Mouse (Mus musculus): ENCODE results near the gene Themis2. TPM values are rescaled to one million over a fixed set of nuclear protein-coding genes. Genes with fewer than 3 reads are reported as not detected.
A peak's percentile ranks its signal among the peaks of the same experiment; 100 is the strongest.
"Not testable (repeated sequence)": the region's sequence is repeated elsewhere in the genome, so short reads cannot be mapped to it uniquely, and the experiment has no call there.

Gene Themis2
- polyA plus RNA-seq, 1 experiment = 0.05 TPM

GRCm38 (mm10) chr4:132789731-132790130, 6.5 kb downstream of the Themis2 start:
- peaks cover 14% of the 10 kb centered on the region for H3K27me3 ChIP-seq (ENCODE audit: control insufficient read depth)
- no peaks in the 10 kb centered on the region; the same call in none of the 2 replicates for H3K4me1 ChIP-seq (ENCODE audit: control insufficient read depth)
- no peak overlapping the region for H3K4me3 ChIP-seq (replicated peaks)
- H3K9me3 ChIP-seq (ENCODE audit: control insufficient read depth, low read length) = no peaks in the 10 kb centered on the region
- no peak for TF ChIP-seq GATA1 (IDR thresholded peaks at IDR 0.05; ENCODE audit: low read length)
- no peaks in the 10 kb centered on the region for H3K36me3 ChIP-seq (ENCODE audit: control insufficient read depth)

GRCm38 (mm10) chr4:132785228-132785627, 11.0 kb downstream of the Themis2 start:
- H3K9me3 ChIP-seq (ENCODE audit: control insufficient read depth, low read length) = no peaks in the 10 kb centered on the region
- TF ChIP-seq GATA1 (IDR thresholded peaks at IDR 0.05; ENCODE audit: low read length) (no peak), TAL1 (IDR thresholded peaks at IDR 0.05; ENCODE audit: low read length) (no peak)

GRCm38 (mm10) chr4:132783732-132784131, 12.5 kb downstream of the Themis2 start:
- Histone ChIP-seq H3K4me1 (ENCODE audit: control insufficient read depth) (peaks cover 6% of the 10 kb centered on the region), H3K4me3 (replicated peaks) (no peak overlapping the region), H3K27me3 (ENCODE audit: control insufficient read depth) (no peaks in the 10 kb centered on the region), H3K9me3 (ENCODE audit: control insufficient read depth, low read length) (no peaks in the 10 kb centered on the region), H3K36me3 (ENCODE audit: control insufficient read depth) (peaks cover 24% of the 10 kb centered on the region)
- TF ChIP-seq GATA1 (IDR thresholded peaks at IDR 0.05; ENCODE audit: low read length) (no peak), TAL1 (IDR thresholded peaks at IDR 0.05; ENCODE audit: low read length) (no peak)

More at GRCm38 (mm10) chr4:132785228-132785627, 11.0 kb downstream of the Themis2 start:
- no peak overlapping the region for H3K4me3 ChIP-seq (replicated peaks)
- H3K36me3 ChIP-seq (ENCODE audit: control insufficient read depth) = peaks cover 9% of the 10 kb centered on the region
- no peaks in the 10 kb centered on the region for H3K27me3 ChIP-seq (ENCODE audit: control insufficient read depth)
- H3K4me1 ChIP-seq (ENCODE audit: control insufficient read depth) = peaks cover 6% of the 10 kb centered on the region

GRCm38 (mm10) chr4:132780288-132780687, 15.9 kb downstream of the Themis2 start:
- Histone ChIP-seq H3K27me3 (ENCODE audit: control insufficient read depth) (no peaks in the 10 kb centered on the region), H3K4me3 (replicated peaks) (no peak overlapping the region), H3K36me3 (ENCODE audit: control insufficient read depth) (peaks cover 58% of the 10 kb centered on the region), H3K4me1 (ENCODE audit: control insufficient read depth) (peaks cover 6% of the 10 kb centered on the region), H3K9me3 (ENCODE audit: control insufficient read depth, low read length) (no peaks in the 10 kb centered on the region)
- no peak for TF ChIP-seq GATA1 (IDR thresholded peaks at IDR 0.05; ENCODE audit: low read length)
- no peak for TF ChIP-seq TAL1 (IDR thresholded peaks at IDR 0.05; ENCODE audit: low read length)

- Histone ChIP-seq H3K27me3 (ENCODE audit: control insufficient read depth) (no peaks in the 10 kb centered on the region), H3K4me1 (ENCODE audit: control insufficient read depth) (peaks cover 1% of the 10 kb centered on the region; the same call in 1 of the 2 replicates), H3K36me3 (ENCODE audit: control insufficient read depth) (peaks cover 74% of the 10 kb centered on the region), H3K4me3 (replicated peaks) (no peak overlapping the region), H3K9me3 (ENCODE audit: control insufficient read depth, low read length) (no peaks in the 10 kb centered on the region)
- TF ChIP-seq TAL1 (IDR thresholded peaks at IDR 0.05; ENCODE audit: low read length) (no peak), GATA1 (IDR thresholded peaks at IDR 0.05; ENCODE audit: low read length) (no peak)
Observed at GRCm38 (mm10) chr4:132778562-132779201, 17.5 kb downstream of the Themis2 start.

- Histone ChIP-seq H3K36me3 (ENCODE audit: control insufficient read depth) (peaks cover 93% of the 10 kb centered on the region), H3K9me3 (ENCODE audit: control insufficient read depth, low read length) (no peaks in the 10 kb centered on the region), H3K4me3 (replicated peaks) (no peak overlapping the region), H3K4me1 (ENCODE audit: control insufficient read depth) (no peaks in the 10 kb centered on the region), H3K27me3 (ENCODE audit: control insufficient read depth) (no peaks in the 10 kb centered on the region)
- no peak for TF ChIP-seq GATA1 (IDR thresholded peaks at IDR 0.05; ENCODE audit: low read length)
- TF ChIP-seq TAL1 (IDR thresholded peaks at IDR 0.05; ENCODE audit: low read length) = no peak
Observed at GRCm38 (mm10) chr4:132776764-132777163, 19.4 kb downstream of the Themis2 start.

- peaks cover 100% of the 10 kb centered on the region for H3K36me3 ChIP-seq (ENCODE audit: control insufficient read depth)
- H3K9me3 ChIP-seq (ENCODE audit: control insufficient read depth, low read length) = no peaks in the 10 kb centered on the region
- no peak overlapping the region for H3K4me3 ChIP-seq (replicated peaks)
- no peaks in the 10 kb centered on the region for H3K27me3 ChIP-seq (ENCODE audit: control insufficient read depth)
- H3K4me1 ChIP-seq (ENCODE audit: control insufficient read depth) = peaks cover 9% of the 10 kb centered on the region
- TF ChIP-seq GATA1 (IDR thresholded peaks at IDR 0.05; ENCODE audit: low read length) (no peak), TAL1 (IDR thresholded peaks at IDR 0.05; ENCODE audit: low read length) (no peak)
Observed at GRCm38 (mm10) chr4:132774905-132775304, 21.3 kb downstream of the Themis2 start.

GRCm38 (mm10) chr4:132771776-132772175, 24.4 kb downstream of the Themis2 start:
- TF ChIP-seq GATA1 (IDR thresholded peaks at IDR 0.05; ENCODE audit: low read length) (no peak), TAL1 (IDR thresholded peaks at IDR 0.05; ENCODE audit: low read length) (no peak)
- peaks cover 81% of the 10 kb centered on the region for H3K36me3 ChIP-seq (ENCODE audit: control insufficient read depth)
- no peaks in the 10 kb centered on the region for H3K9me3 ChIP-seq (ENCODE audit: control insufficient read depth, low read length)
- H3K27me3 ChIP-seq (ENCODE audit: control insufficient read depth) = no peaks in the 10 kb centered on the region
- H3K4me1 ChIP-seq (ENCODE audit: control insufficient read depth) = peaks cover 30% of the 10 kb centered on the region
- H3K4me3 ChIP-seq (replicated peaks) = no peak overlapping the region

- Histone ChIP-seq H3K4me3 (replicated peaks) (peak within 1 kb of the TSS; percentile 73), H3K4me1 (ENCODE audit: control insufficient read depth) (peaks cover 30% of the 10 kb centered on the region), H3K9me3 (ENCODE audit: control insufficient read depth, low read length) (no peaks in the 10 kb centered on the region), H3K36me3 (ENCODE audit: control insufficient read depth) (peaks cover 45% of the 10 kb centered on the region), H3K27me3 (ENCODE audit: control insufficient read depth) (no peaks in the 10 kb centered on the region)
- TF ChIP-seq TAL1 (IDR thresholded peaks at IDR 0.05; ENCODE audit: low read length) (no peak), GATA1 (IDR thresholded peaks at IDR 0.05; ENCODE audit: low read length) (no peak)
Observed at GRCm38 (mm10) chr4:132767914-132768876, 28.0 kb downstream of the Themis2 start, which contains the start of gene Rpa2. TSS of gene Rpa2 (plus strand) at chr4:132768332.

- not testable (repeated sequence) for H3K9me3 ChIP-seq (ENCODE audit: control insufficient read depth, low read length); H3K36me3 ChIP-seq (ENCODE audit: control insufficient read depth); H3K4me3 ChIP-seq (replicated peaks)
- peaks cover 20% of the 10 kb centered on the region for H3K27me3 ChIP-seq (ENCODE audit: control insufficient read depth)
- peaks cover 10% of the 10 kb centered on the region for H3K4me1 ChIP-seq (ENCODE audit: control insufficient read depth)
Observed at GRCm38 (mm10) chr4:132763125-132763524, 33.1 kb downstream of the Themis2 start.

Data from erythroblast, embryonic 14.5 days (primary cell).